Comparison of ENCODE assay signal across 16 mouse cellular contexts in the genomic region with DNA sequence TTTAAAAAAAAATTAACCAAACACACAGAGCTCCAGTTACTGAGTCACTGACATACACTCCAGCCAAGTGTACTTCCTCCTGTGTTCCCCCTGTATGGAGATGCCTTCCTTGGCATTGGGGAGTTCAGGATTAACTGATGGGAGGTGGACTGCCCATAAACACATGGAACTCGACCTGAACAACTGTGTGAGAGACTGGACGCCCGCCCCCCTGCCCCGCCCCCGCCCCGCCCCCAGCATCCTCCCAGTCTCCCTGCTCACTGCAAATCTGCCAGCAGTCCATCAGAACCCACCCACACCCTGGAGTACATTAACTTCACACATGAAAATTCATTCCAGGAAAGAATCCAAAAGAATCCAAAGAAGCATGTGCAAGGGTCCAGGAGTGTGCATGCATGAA. TPM values are rescaled to one million over a fixed set of nuclear protein-coding genes. Genes with fewer than 3 reads are reported as not detected.
DNase-seq lines count a peak whose midpoint lies in the region; ATAC-seq lines count a peak whose summit lies in the region.
"Had no signal": no experiment of that assay in that cellular context is flagged by ENCODE, and none has a peak within 500 bp of the region (broad histone marks: within the 10 kb centered on the region; RNA-seq: fewer than 3 reads in every experiment).

No protein-coding gene starts in this region.

- WGBS in embryonic facial prominence, embryonic 14.5 days: 20% methylated on average over 6 of the region's 6 CpGs
- WGBS in hindbrain, embryonic 13.5 days: 25% methylated on average over 6 of the region's 6 CpGs
- 28% methylated on average over 6 of the region's 6 CpGs for WGBS in midbrain, embryonic 15.5 days

- no peaks in the 10 kb centered on the region for H3K27me3 ChIP-seq in embryonic facial prominence, embryonic 14.5 days (replicated peaks; ENCODE audit: control insufficient read depth, insufficient read depth, low read length)
- H3K27me3 ChIP-seq in hindbrain, embryonic 13.5 days: no peaks in the 10 kb centered on the region
- no peaks in the 10 kb centered on the region for H3K27me3 ChIP-seq in midbrain, embryonic 15.5 days (replicated peaks)
- H3K27me3 ChIP-seq: forebrain, embryonic 12.5 days; hindbrain, embryonic 15.5 days; liver, embryonic 13.5 days had no signal

- H3K9ac ChIP-seq in embryonic facial prominence, embryonic 14.5 days (ENCODE audit: low read depth, low read length): no peak overlapping the region
- H3K9ac ChIP-seq in hindbrain, embryonic 13.5 days: no peak overlapping the region
- no peak overlapping the region for H3K9ac ChIP-seq in midbrain, embryonic 15.5 days
- H3K9ac ChIP-seq: forebrain, embryonic 12.5 days; hindbrain, embryonic 15.5 days; liver, embryonic 13.5 days had no signal

- no peaks in the 10 kb centered on the region for H3K36me3 ChIP-seq in embryonic facial prominence, embryonic 14.5 days (ENCODE audit: control insufficient read depth, insufficient read depth, low read length)
- no peaks in the 10 kb centered on the region for H3K36me3 ChIP-seq in hindbrain, embryonic 13.5 days
- H3K36me3 ChIP-seq in midbrain, embryonic 15.5 days (replicated peaks): no peaks in the 10 kb centered on the region
- H3K36me3 ChIP-seq: forebrain, embryonic 12.5 days; hindbrain, embryonic 15.5 days; liver, embryonic 13.5 days; midbrain, embryonic 10.5 days had no signal

- intact Hi-C loops in gastrocnemius, postnatal 36 days (cut with DNase I): no loop called here

- H3K27ac ChIP-seq in embryonic facial prominence, embryonic 14.5 days (replicated peaks; ENCODE audit: low read depth, low read length): no peak overlapping the region
- H3K27ac ChIP-seq in hindbrain, embryonic 13.5 days: no peak overlapping the region
- H3K27ac ChIP-seq in midbrain, embryonic 15.5 days: no peak overlapping the region
- H3K27ac ChIP-seq: forebrain, embryonic 12.5 days; gastrocnemius, adult 2 months; hindbrain, embryonic 15.5 days; liver, embryonic 13.5 days; midbrain, embryonic 10.5 days had no signal

- no peaks in the 10 kb centered on the region for H3K9me3 ChIP-seq in embryonic facial prominence, embryonic 14.5 days (ENCODE audit: control insufficient read depth, low read length)
- no peaks in the 10 kb centered on the region for H3K9me3 ChIP-seq in hindbrain, embryonic 13.5 days
- H3K9me3 ChIP-seq in midbrain, embryonic 15.5 days: no peaks in the 10 kb centered on the region
- H3K9me3 ChIP-seq: forebrain, embryonic 12.5 days; hindbrain, embryonic 15.5 days; liver, embryonic 13.5 days; midbrain, embryonic 10.5 days had no signal

- no peak overlapping the region for H3K4me2 ChIP-seq in embryonic facial prominence, embryonic 14.5 days (ENCODE audit: low read depth, low read length)
- H3K4me2 ChIP-seq in hindbrain, embryonic 13.5 days: no peak overlapping the region
- H3K4me2 ChIP-seq in midbrain, embryonic 15.5 days: no peak overlapping the region
- H3K4me2 ChIP-seq: forebrain, embryonic 12.5 days; hindbrain, embryonic 15.5 days; liver, embryonic 13.5 days had no signal

- H3K4me3 ChIP-seq in embryonic facial prominence, embryonic 14.5 days (ENCODE audit: low read depth, low read length): no peak overlapping the region
- no peak overlapping the region for H3K4me3 ChIP-seq in hindbrain, embryonic 13.5 days
- H3K4me3 ChIP-seq in midbrain, embryonic 15.5 days: no peak overlapping the region
- H3K4me3 ChIP-seq: forebrain, embryonic 12.5 days; gastrocnemius, adult 2 months; hindbrain, embryonic 15.5 days; liver, embryonic 13.5 days; midbrain, embryonic 10.5 days had no signal

- no peaks in the 10 kb centered on the region for H3K4me1 ChIP-seq in embryonic facial prominence, embryonic 14.5 days (ENCODE audit: control insufficient read depth, insufficient read depth, low read length)
- H3K4me1 ChIP-seq in hindbrain, embryonic 13.5 days (replicated peaks): no peaks in the 10 kb centered on the region; the same call in 1 of the 2 replicates
- H3K4me1 ChIP-seq in midbrain, embryonic 15.5 days: no peaks in the 10 kb centered on the region; the same call in 1 of the 2 replicates

- ATAC-seq in embryonic facial prominence, embryonic 14.5 days (ENCODE audit: low read depth): peak; percentile 53; the same call in 1 of the 2 replicates
- no peak for ATAC-seq in hindbrain, embryonic 13.5 days (ENCODE audit: low FRiP score)
- no peak for ATAC-seq in midbrain, embryonic 15.5 days (replicated peaks)

- peak; percentile 30 for DNase-seq in NIH3T3 (ENCODE audit: low read depth)
- DNase-seq in embryonic facial prominence, embryonic 14.5 days (ENCODE audit: low spot score): no peak
- DNase-seq in kidney, adult 9 months: peak; percentile 82
- peak; percentile 13 to 25 for DNase-seq in kidney, postnatal 4 days
- DNase-seq in ovary, postnatal 10 days (ENCODE audit: low spot score): no peak
- DNase-seq in gastrocnemius, postnatal 36 days: no peak
- DNase-seq: cerebellum, adult 18-20 months; gastrocnemius, adult 2 months; heart, postnatal 14 days; liver, embryonic 13.5 days; thymus, adult 18-20 months had no signal

RNA-seq across cellular contexts. Expression of a gene that starts 39.2 kb away (rescaled TPM):
- 0.11 and 0.12 TPM in 2 replicates for polyA plus RNA-seq in embryonic facial prominence, embryonic 14.5 days (2014; fragmentation: Nextera tagmentation; extraction: Ambion mirVana)
- polyA plus RNA-seq in hindbrain, embryonic 13.5 days (2015; fragmentation: Nextera tagmentation; extraction: Ambion mirVana): 0.10 TPM in 1 of 2 replicates, not detected in the other
- polyA plus RNA-seq in midbrain, embryonic 15.5 days (2015; fragmentation: Nextera tagmentation; extraction: Ambion mirVana): 0.14 and 0.17 TPM in 2 replicates
- total RNA-seq in gastrocnemius, postnatal 36 days (2021): under 1 TPM in 1 of 2 experiments, not detected in 1; 0.15 TPM
- polyA plus RNA-seq: forebrain, embryonic 12.5 days; liver, embryonic 13.5 days; midbrain, embryonic 10.5 days had no signal

Comparison
In these comparisons a context has a peak if more than half of its experiments do, and no peak if none do; other contexts are left out.
1. DNase-seq: peak in NIH3T3 (single experiment), kidney, adult 9 months (single experiment) and kidney, postnatal 4 days (2 of 2); none in embryonic facial prominence, embryonic 14.5 days (single experiment), ovary, postnatal 10 days (single experiment) and gastrocnemius, postnatal 36 days (0 of 2).